Mouse (Mus musculus): ENCODE results near the gene Lifr. TPM values are rescaled to one million over a fixed set of nuclear protein-coding genes. Genes with fewer than 3 reads are reported as not detected.

The Lifr gene
- polyA plus RNA-seq, 1 experiment from 2014 or later, result 11.0 TPM

GRCm38 (mm10) chr15:7203606-7204330, 113.4 kb downstream of the Lifr start:
- 43% methylated on average over 9 of the region's 9 CpGs for WGBS
- Histone ChIP-seq H3K4me1 (peaks cover 80% of the 10 kb centered on the region), H3K27ac (replicated peaks) (peak overlapping the region; percentile 71)

DNA sequence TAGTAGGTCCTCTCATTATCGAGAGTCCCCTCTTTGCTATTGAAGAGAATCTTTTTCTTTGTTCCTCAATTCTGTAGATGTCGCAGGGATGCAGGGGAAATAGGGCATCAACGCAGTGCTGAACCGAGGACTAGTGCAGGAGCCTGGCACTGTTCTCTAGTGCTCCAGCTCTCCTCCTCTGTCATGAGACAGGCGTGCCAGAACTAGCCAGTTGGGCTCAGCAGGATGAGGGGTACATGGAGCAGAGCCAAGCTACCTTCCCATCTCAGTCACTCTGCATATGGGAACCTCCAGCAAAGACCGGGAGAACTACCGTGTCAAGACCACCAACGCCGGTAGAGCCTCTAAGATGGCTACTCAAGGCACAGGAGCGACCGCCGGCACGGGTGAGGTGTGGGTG, 114.5 kb downstream of the Lifr start:
- no peak for DNase-seq (ENCODE audit: low spot score)
- H3K4me1 ChIP-seq, result peaks cover 70% of the 10 kb centered on the region
- H3K36me3 ChIP-seq (replicated peaks), result 0 out of 2 replicates have a peak, but pooled peaks cover 4% of the 10 kb centered on the region
- H3K4me3 ChIP-seq, result no peak overlapping the region
- 82% methylated on average over 13 of the region's 13 CpGs for WGBS
- H3K27ac ChIP-seq (replicated peaks), result peak overlapping the region; percentile 76; the same call in 1 of the 2 replicates
- no peaks in the 10 kb centered on the region for H3K9me3 ChIP-seq
- peaks cover 4% of the 10 kb centered on the region; the same call in 1 of the 2 replicates for H3K27me3 ChIP-seq (replicated peaks; ENCODE audit: low read depth, poor library complexity, severe bottlenecking)

More at GRCm38 (mm10) chr15:7203606-7204330, 113.4 kb downstream of the Lifr start:
- H3K27me3 ChIP-seq (replicated peaks; ENCODE audit: low read depth, poor library complexity, severe bottlenecking), result peaks cover 4% of the 10 kb centered on the region; the same call in 1 of the 2 replicates
- DNase-seq (ENCODE audit: low spot score), result peak; percentile 42
- no peak overlapping the region for H3K4me3 ChIP-seq
- 0 out of 2 replicates have a peak, but pooled peaks cover 4% of the 10 kb centered on the region for H3K36me3 ChIP-seq (replicated peaks)
- no peaks in the 10 kb centered on the region for H3K9me3 ChIP-seq

DNA sequence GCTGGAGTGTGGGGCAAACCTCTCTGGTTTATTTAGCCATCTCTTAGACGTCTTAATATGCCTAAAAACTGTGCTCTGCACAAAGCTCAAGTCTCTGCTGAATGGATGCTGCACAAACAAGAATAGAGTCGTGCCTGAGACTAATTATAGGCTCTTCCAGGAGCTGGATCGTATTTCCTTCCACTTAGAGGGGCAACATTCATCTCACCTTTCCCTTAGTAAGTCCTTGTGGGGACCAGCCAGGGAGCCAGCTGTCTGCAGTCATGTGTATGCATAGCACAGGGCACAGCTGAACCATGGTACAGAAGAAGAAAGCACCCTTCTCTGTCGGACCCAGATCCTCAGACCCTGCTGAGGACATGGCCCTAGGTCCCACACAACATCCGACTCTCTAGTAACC, 115.7 kb downstream of the Lifr start:
- peaks cover 4% of the 10 kb centered on the region; the same call in 1 of the 2 replicates for H3K27me3 ChIP-seq (replicated peaks; ENCODE audit: low read depth, poor library complexity, severe bottlenecking)
- 0 out of 2 replicates have a peak, but pooled peaks cover 4% of the 10 kb centered on the region for H3K36me3 ChIP-seq (replicated peaks)
- no peaks in the 10 kb centered on the region for H3K9me3 ChIP-seq
- peak overlapping the region; percentile 76 for H3K27ac ChIP-seq (replicated peaks)
- peak; percentile 57 for DNase-seq (ENCODE audit: low spot score)
- no peak overlapping the region for H3K4me3 ChIP-seq
- 19% methylated on average over 5 of the region's 5 CpGs for WGBS
- peaks cover 61% of the 10 kb centered on the region for H3K4me1 ChIP-seq

GRCm38 (mm10) chr15:7207292-7207691, 116.9 kb downstream of the Lifr start:
- no peak overlapping the region for H3K27ac ChIP-seq (replicated peaks)
- WGBS, result 81% methylated on average over 7 of the region's 7 CpGs
- H3K4me1 ChIP-seq, result peaks cover 49% of the 10 kb centered on the region
- H3K9me3 ChIP-seq, result no peaks in the 10 kb centered on the region
- no peak overlapping the region for H3K4me3 ChIP-seq
- no peak for DNase-seq (ENCODE audit: low spot score)
- H3K27me3 ChIP-seq (replicated peaks; ENCODE audit: low read depth, poor library complexity, severe bottlenecking), result peaks cover 4% of the 10 kb centered on the region; the same call in 1 of the 2 replicates
- 0 out of 2 replicates have a peak, but pooled peaks cover 4% of the 10 kb centered on the region for H3K36me3 ChIP-seq (replicated peaks)

- no peak overlapping the region for H3K4me3 ChIP-seq
- H3K9me3 ChIP-seq, result no peaks in the 10 kb centered on the region
- H3K27ac ChIP-seq (replicated peaks), result no peak overlapping the region
- 85% methylated on average over 9 of the region's 9 CpGs for WGBS
- no peak for DNase-seq (ENCODE audit: low spot score)
- H3K4me1 ChIP-seq, result peaks cover 44% of the 10 kb centered on the region
- H3K36me3 ChIP-seq (replicated peaks), result 0 out of 2 replicates have a peak, but pooled peaks cover 4% of the 10 kb centered on the region
- peaks cover 4% of the 10 kb centered on the region; the same call in 1 of the 2 replicates for H3K27me3 ChIP-seq (replicated peaks; ENCODE audit: low read depth, poor library complexity, severe bottlenecking)
Measured at GRCm38 (mm10) chr15:7208180-7208579, 117.8 kb downstream of the Lifr start.

GRCm38 (mm10) chr15:7213683-7214082, 123.3 kb downstream of the Lifr start:
- no peak for DNase-seq (ENCODE audit: low spot score)
- Histone ChIP-seq H3K27me3 (replicated peaks; ENCODE audit: low read depth, poor library complexity, severe bottlenecking) (no peaks in the 10 kb centered on the region), H3K9me3 (no peaks in the 10 kb centered on the region), H3K4me1 (peaks cover 5% of the 10 kb centered on the region; the same call in 1 of the 2 replicates), H3K36me3 (replicated peaks) (no peaks in the 10 kb centered on the region), H3K27ac (replicated peaks) (no peak overlapping the region), H3K4me3 (no peak overlapping the region)
- WGBS, result 57% methylated on average over 1 of the region's 1 CpGs

GRCm38 (mm10) chr15:7215845-7216244, 125.4 kb downstream of the Lifr start:
- H3K9me3 ChIP-seq, result no peaks in the 10 kb centered on the region
- DNase-seq (ENCODE audit: low spot score), result no peak
- H3K27ac ChIP-seq (replicated peaks), result no peak overlapping the region
- H3K4me1 ChIP-seq, result peaks cover 5% of the 10 kb centered on the region; the same call in 1 of the 2 replicates
- no peaks in the 10 kb centered on the region for H3K36me3 ChIP-seq (replicated peaks)
- no peaks in the 10 kb centered on the region for H3K27me3 ChIP-seq (replicated peaks; ENCODE audit: low read depth, poor library complexity, severe bottlenecking)
- WGBS, result 94% methylated on average over 3 of the region's 3 CpGs
- H3K4me3 ChIP-seq, result no peak overlapping the region

GRCm38 (mm10) chr15:7216581-7217272, 126.3 kb downstream of the Lifr start:
- no peak overlapping the region for H3K4me3 ChIP-seq
- DNase-seq (ENCODE audit: low spot score), result no peak
- no peaks in the 10 kb centered on the region for H3K27me3 ChIP-seq (replicated peaks; ENCODE audit: low read depth, poor library complexity, severe bottlenecking)
- no peaks in the 10 kb centered on the region for H3K36me3 ChIP-seq (replicated peaks)
- no peak overlapping the region for H3K27ac ChIP-seq (replicated peaks)
- 86% methylated on average over 9 of the region's 9 CpGs for WGBS
- no peaks in the 10 kb centered on the region for H3K9me3 ChIP-seq
- peaks cover 9% of the 10 kb centered on the region for H3K4me1 ChIP-seq

DNA sequence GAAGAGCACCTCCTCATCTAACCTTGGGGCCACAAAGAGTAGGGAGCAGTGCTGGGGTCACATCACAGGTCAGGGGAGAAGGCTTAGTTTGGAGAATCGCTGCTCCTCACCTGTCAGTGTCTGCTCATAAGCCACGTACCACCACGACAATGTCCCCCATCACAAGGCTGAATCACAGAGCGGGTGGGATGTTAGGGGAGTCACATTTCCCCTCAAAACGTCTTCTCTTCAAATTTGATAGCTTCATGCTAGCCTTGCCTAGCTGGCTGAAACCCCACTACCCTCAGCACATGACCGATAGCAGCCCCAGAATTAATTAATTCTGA, 126.8 kb downstream of the Lifr start:
- Histone ChIP-seq H3K4me3 (no peak overlapping the region), H3K9me3 (no peaks in the 10 kb centered on the region), H3K36me3 (replicated peaks) (no peaks in the 10 kb centered on the region), H3K27ac (replicated peaks) (no peak overlapping the region), H3K27me3 (replicated peaks; ENCODE audit: low read depth, poor library complexity, severe bottlenecking) (no peaks in the 10 kb centered on the region), H3K4me1 (peaks cover 14% of the 10 kb centered on the region)
- no peak for DNase-seq (ENCODE audit: low spot score)
- 84% methylated on average over 6 of the region's 6 CpGs for WGBS

- H3K4me1 ChIP-seq, result peaks cover 24% of the 10 kb centered on the region
- peaks cover 5% of the 10 kb centered on the region; the same call in 1 of the 2 replicates for H3K27me3 ChIP-seq (replicated peaks; ENCODE audit: low read depth, poor library complexity, severe bottlenecking)
- DNase-seq (ENCODE audit: low spot score), result peak; percentile 52
- 38% methylated on average over 11 of the region's 11 CpGs for WGBS
- H3K9me3 ChIP-seq, result no peaks in the 10 kb centered on the region
- H3K27ac ChIP-seq (replicated peaks), result peak overlapping the region; percentile 62
- no peak overlapping the region; the same call in 1 of the 2 replicates for H3K4me3 ChIP-seq
- no peaks in the 10 kb centered on the region for H3K36me3 ChIP-seq (replicated peaks)
Measured at GRCm38 (mm10) chr15:7222809-7223208, 132.4 kb downstream of the Lifr start.

GRCm38 (mm10) chr15:7224151-7224775, 133.8 kb downstream of the Lifr start:
- Histone ChIP-seq H3K27me3 (replicated peaks; ENCODE audit: low read depth, poor library complexity, severe bottlenecking) (peaks cover 5% of the 10 kb centered on the region; the same call in 1 of the 2 replicates), H3K9me3 (no peaks in the 10 kb centered on the region), H3K36me3 (replicated peaks) (no peaks in the 10 kb centered on the region), H3K4me1 (peaks cover 24% of the 10 kb centered on the region), H3K4me3 (no peak overlapping the region), H3K27ac (replicated peaks) (no peak overlapping the region)
- no peak for DNase-seq (ENCODE audit: low spot score)
- WGBS, result 88% methylated on average over 12 of the region's 12 CpGs

GRCm38 (mm10) chr15:7226225-7226624, 135.8 kb downstream of the Lifr start:
- H3K27me3 ChIP-seq (replicated peaks; ENCODE audit: low read depth, poor library complexity, severe bottlenecking), result peaks cover 5% of the 10 kb centered on the region; the same call in 1 of the 2 replicates
- no peaks in the 10 kb centered on the region for H3K9me3 ChIP-seq
- no peak overlapping the region for H3K27ac ChIP-seq (replicated peaks)
- WGBS, result 4% methylated on average over 5 of the region's 5 CpGs
- H3K4me3 ChIP-seq, result no peak overlapping the region
- no peaks in the 10 kb centered on the region for H3K36me3 ChIP-seq (replicated peaks)
- peak; percentile 87 for DNase-seq (ENCODE audit: low spot score)
- H3K4me1 ChIP-seq, result peaks cover 24% of the 10 kb centered on the region
